ENCODE assay signal across 35 mouse cellular contexts in the genomic region with DNA sequence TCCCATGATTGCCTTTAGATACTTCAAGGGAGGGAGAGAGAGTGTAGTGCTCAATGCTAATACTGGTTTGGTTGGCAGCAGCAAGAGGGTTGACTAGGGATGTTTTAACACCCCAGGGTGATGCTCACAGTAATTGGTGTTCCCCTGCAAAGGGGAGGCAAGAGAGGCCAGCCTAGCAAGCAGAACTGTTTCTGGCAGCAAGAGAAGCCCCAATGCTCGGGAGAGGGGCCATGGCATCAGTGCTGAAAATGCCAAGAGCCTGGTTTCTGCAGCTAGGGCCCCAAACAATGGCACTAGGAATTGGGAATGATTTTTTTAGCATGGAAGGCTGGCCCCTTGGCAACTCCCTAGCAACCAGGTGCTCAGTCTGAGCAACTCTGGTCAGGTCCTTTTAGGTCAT. TPM values are rescaled to one million over a fixed set of nuclear protein-coding genes. Genes with fewer than 3 reads are reported as not detected.
"Had no signal": no experiment of that assay in that cellular context is flagged by ENCODE, and none has a peak within 500 bp of the region (broad histone marks: within the 10 kb centered on the region; RNA-seq: fewer than 3 reads in every experiment).

No protein-coding gene starts in this region.

- H3K4me1 ChIP-seq: forebrain, embryonic 12.5 days; forebrain, embryonic 13.5 days; forebrain, embryonic 15.5 days had no signal

- DNase-seq: cerebellum, adult 2 months; cerebellum, adult 8-10 months; cerebellum, adult 9-11 months; cerebellum, postnatal 10 days; cerebellum, postnatal 14 days; cerebellum, postnatal 25 days; cerebellum, postnatal 36 days; embryo, embryonic 11 days; forebrain, postnatal 0 days; gastrocnemius, adult 2 months; gastrocnemius, postnatal 10 days; gastrocnemius, postnatal 14 days; gastrocnemius, postnatal 25 days; gastrocnemius, postnatal 36 days; heart, adult 18-20 months had no signal

- H3K9ac ChIP-seq: embryonic facial prominence, embryonic 12.5 days; embryonic facial prominence, embryonic 13.5 days; embryonic facial prominence, embryonic 15.5 days; forebrain, embryonic 12.5 days; forebrain, embryonic 13.5 days; forebrain, embryonic 15.5 days; forebrain, postnatal 0 days had no signal

- H3K27ac ChIP-seq: embryonic facial prominence, embryonic 10.5 days; embryonic facial prominence, embryonic 12.5 days; embryonic facial prominence, embryonic 13.5 days; embryonic facial prominence, embryonic 15.5 days; forebrain, embryonic 10.5 days; forebrain, embryonic 12.5 days; forebrain, embryonic 13.5 days; forebrain, embryonic 15.5 days; gastrocnemius, adult 2 months had no signal

- H3K4me3 ChIP-seq: embryonic facial prominence, embryonic 10.5 days; embryonic facial prominence, embryonic 12.5 days; embryonic facial prominence, embryonic 13.5 days; embryonic facial prominence, embryonic 15.5 days; erythroblast, embryonic 14.5 days; forebrain, embryonic 10.5 days; forebrain, embryonic 12.5 days; forebrain, embryonic 13.5 days; forebrain, embryonic 15.5 days; gastrocnemius, adult 2 months had no signal

- H3K4me2 ChIP-seq: embryonic facial prominence, embryonic 12.5 days; embryonic facial prominence, embryonic 13.5 days; embryonic facial prominence, embryonic 15.5 days; forebrain, embryonic 12.5 days; forebrain, embryonic 13.5 days; forebrain, embryonic 15.5 days had no signal

- ATAC-seq: forebrain, embryonic 13.5 days; forebrain, embryonic 14.5 days; forebrain, embryonic 15.5 days; forebrain, embryonic 16.5 days; forebrain, postnatal 0 days had no signal

- H3K9me3 ChIP-seq: embryonic facial prominence, embryonic 10.5 days; embryonic facial prominence, embryonic 12.5 days; embryonic facial prominence, embryonic 13.5 days; embryonic facial prominence, embryonic 15.5 days; forebrain, embryonic 10.5 days; forebrain, embryonic 12.5 days; forebrain, embryonic 13.5 days; forebrain, embryonic 15.5 days had no signal

- H3K27me3 ChIP-seq: embryonic facial prominence, embryonic 12.5 days; embryonic facial prominence, embryonic 13.5 days; embryonic facial prominence, embryonic 15.5 days; forebrain, embryonic 12.5 days; forebrain, embryonic 13.5 days; forebrain, embryonic 15.5 days had no signal

RNA-seq across cellular contexts. Expression of a gene that starts 32.9 kb away (rescaled TPM):
- total RNA-seq: common myeloid progenitor, adult 5-6 weeks; forebrain, postnatal 0 days; gastrocnemius, adult 18-20 months; gastrocnemius, adult 2 months; gastrocnemius, adult 8-10 months; gastrocnemius, postnatal 10 days; gastrocnemius, postnatal 14 days; gastrocnemius, postnatal 25 days; gastrocnemius, postnatal 36 days; gastrocnemius, postnatal 4 days; granulocyte monocyte progenitor cell, adult 5-6 weeks; heart, adult 18-20 months had no signal
- polyA plus RNA-seq: cerebellum, adult 2 months; cortical plate, adult 2 months; embryonic facial prominence, embryonic 10.5 days; embryonic facial prominence, embryonic 11.5 days; embryonic facial prominence, embryonic 12.5 days; embryonic facial prominence, embryonic 13.5 days; erythroblast, embryonic 14.5 days; forebrain, embryonic 10.5 days; forebrain, embryonic 11.5 days; forebrain, embryonic 12.5 days; forebrain, embryonic 13.5 days; forebrain, embryonic 14.5 days; forebrain, embryonic 15.5 days; forebrain, embryonic 16.5 days; forebrain, postnatal 0 days; gonadal fat pad, adult 2 months had no signal
